Mouse (Mus musculus) spleen, adult 2 months (tissue): ENCODE measurements around the gene Ntn1.

Experiments used
- CTCF ChIP-seq: fragments of 200-500 bp; IDR thresholded peaks from 2 replicates; pipeline ENCODE4 v1.5.1; 2011; ENCODE audit warnings: mild to moderate bottlenecking, inconsistent platforms; ENCODE audit not compliant: insufficient read depth, insufficient read length, insufficient replicate concordance; ENCODE audit errors: extremely low read depth
- POLR2A ChIP-seq: fragments of 200-500 bp; IDR thresholded peaks from 2 replicates; pipeline ENCODE4 v1.6.1; 2011; ENCODE audit warnings: low read depth, low read length, inconsistent platforms

GRCm38 (mm10) chr11:68436376-68436775 is 35.8 kb upstream of the Ntn1 start:
- no peak for TF ChIP-seq POLR2A
- no peak for TF ChIP-seq CTCF
